8 mouse cellular contexts compared by ENCODE assay signal in the genomic region with DNA sequence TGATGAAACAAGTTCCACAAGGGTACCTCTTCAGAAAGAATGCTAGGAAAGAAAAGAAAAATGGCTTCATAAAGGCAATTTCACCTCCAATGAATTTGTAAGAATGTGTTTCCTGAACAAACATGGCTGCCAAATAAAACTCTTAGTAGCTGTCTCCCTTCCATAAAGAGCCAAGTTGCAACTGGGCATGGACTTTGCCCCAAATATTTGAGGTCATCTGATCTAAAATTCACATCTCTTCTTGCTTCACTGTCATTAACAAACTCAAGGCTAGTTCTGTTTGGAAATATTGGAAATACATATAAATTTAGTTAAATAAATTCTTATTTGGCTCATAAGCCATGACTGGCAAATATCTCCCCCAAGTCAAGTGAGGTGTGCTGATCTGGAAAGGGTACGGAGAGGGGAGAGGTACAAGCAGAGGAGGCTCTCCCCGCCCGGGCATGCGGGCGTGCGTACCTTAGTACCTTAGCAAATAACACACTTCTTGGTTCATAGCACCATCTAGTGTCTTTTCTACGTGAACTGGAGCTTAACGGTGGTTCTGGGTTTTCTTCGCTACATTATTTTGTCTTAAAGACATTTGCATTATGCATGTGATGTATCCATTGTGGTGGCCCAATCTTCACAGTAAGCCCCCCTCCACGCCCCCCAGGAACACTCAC.
A peak's percentile ranks its signal among the peaks of the same experiment; 100 is the strongest.
DNase-seq lines count a peak whose midpoint lies in the region; ATAC-seq and TF ChIP-seq lines count a peak whose summit lies in the region.

No protein-coding gene starts in this region.

- H3K27ac ChIP-seq in heart, embryonic 12.5 days (ENCODE audit: poor library complexity, severe bottlenecking), result no peak overlapping the region
- H3K27ac ChIP-seq in CH12.LX (ENCODE audit: insufficient read depth, low read depth), result peak overlapping the region; percentile 52; the same call in 1 of the 2 replicates
- no peak overlapping the region for H3K27ac ChIP-seq in hindbrain, embryonic 16.5 days (ENCODE audit: low read depth, low read length)
- no peak overlapping the region for H3K27ac ChIP-seq in liver, adult 2 months (replicated peaks; ENCODE audit: insufficient read depth, low read depth, low read length)

- H3K9me3 ChIP-seq in heart, embryonic 12.5 days (replicated peaks), result no peaks in the 10 kb centered on the region
- H3K9me3 ChIP-seq in CH12.LX (replicated peaks; ENCODE audit: low read length), result peaks cover 12% of the 10 kb centered on the region
- 0 out of 2 replicates have a peak, but pooled peaks cover 5% of the 10 kb centered on the region for H3K9me3 ChIP-seq in hindbrain, embryonic 16.5 days (ENCODE audit: control insufficient read depth, low read length)

- 0 out of 2 replicates have a peak overlapping the region, but pooled peaks have one; percentile 20 for H3K9ac ChIP-seq in heart, embryonic 12.5 days
- peak overlapping the region; percentile 77 for H3K9ac ChIP-seq in CH12.LX (ENCODE audit: insufficient read depth, low read depth)
- H3K9ac ChIP-seq in hindbrain, embryonic 16.5 days (ENCODE audit: low read depth, low read length), result no peak overlapping the region; the same call in 1 of the 2 replicates
- H3K9ac ChIP-seq in liver, adult 2 months (ENCODE audit: low read depth, low read length), result no peak overlapping the region

- no peak for ATAC-seq in heart, embryonic 12.5 days (ENCODE audit: insufficient number of reproducible peaks, low FRiP score)
- ATAC-seq in hindbrain, embryonic 16.5 days, result peak; percentile 81
- peak; percentile 46; the same call in 1 of the 2 replicates for ATAC-seq in neutrophil, adult 5-6 weeks (ENCODE audit: extremely low read depth, insufficient number of reproducible peaks, low FRiP score, poor library complexity, severe bottlenecking)

- 48% methylated on average over 10 of the region's 10 CpGs for WGBS in heart, embryonic 12.5 days
- WGBS in hindbrain, embryonic 16.5 days, result 30% methylated on average over 10 of the region's 10 CpGs
- WGBS in liver, adult 2 months, result 14% methylated on average over 10 of the region's 10 CpGs

- H3K27me3 ChIP-seq in heart, embryonic 12.5 days (replicated peaks), result no peaks in the 10 kb centered on the region
- H3K27me3 ChIP-seq in CH12.LX (replicated peaks), result no peaks in the 10 kb centered on the region
- H3K27me3 ChIP-seq in hindbrain, embryonic 16.5 days (replicated peaks; ENCODE audit: control insufficient read depth, insufficient read depth, low read length), result no peaks in the 10 kb centered on the region
- no peaks in the 10 kb centered on the region for H3K27me3 ChIP-seq in liver, adult 2 months (ENCODE audit: control insufficient read depth, insufficient read depth, low read length)

- H3K79me2 ChIP-seq in CH12.LX (replicated peaks; ENCODE audit: control insufficient read depth, extremely low read depth, insufficient read depth, poor library complexity, severe bottlenecking), result no peaks in the 10 kb centered on the region
- H3K79me2 ChIP-seq in liver, adult 2 months (ENCODE audit: control insufficient read depth, insufficient read depth, low read length), result no peaks in the 10 kb centered on the region

- TF ChIP-seq EP300 in CH12.LX (IDR thresholded peaks at IDR 0.05; ENCODE audit: low read length), result no peak

- no peak overlapping the region for H3K4me2 ChIP-seq in heart, embryonic 12.5 days
- peak overlapping the region; percentile 94 for H3K4me2 ChIP-seq in CH12.LX (ENCODE audit: insufficient read depth, low read depth, poor library complexity, severe bottlenecking)
- H3K4me2 ChIP-seq in hindbrain, embryonic 16.5 days (ENCODE audit: low read length), result peak overlapping the region; percentile 18; the same call in 1 of the 2 replicates

- peak; percentile 54; the same call in 1 of the 2 replicates for TF ChIP-seq POLR2A in CH12.LX (IDR thresholded peaks at IDR 0.05; ENCODE audit: low read depth, low read length)
- no peak for TF ChIP-seq POLR2A in liver, adult 2 months (IDR thresholded peaks at IDR 0.05; ENCODE audit: extremely low read depth, insufficient read depth, low read length)

- no peak for DNase-seq in heart, postnatal 25 days (ENCODE audit: low spot score)
- peak; percentile 83 for DNase-seq in CH12.LX (ENCODE audit: extremely low read depth)
- peak; percentile 63 to 69 for DNase-seq in cerebellum, postnatal 10 days
- DNase-seq in liver, adult 2 months (ENCODE audit: extremely low read depth, low read depth, low spot score), result peak; percentile 78
- DNase-seq in yolk sac, embryonic 10.5 days (ENCODE audit: low spot score), result no peak

- in situ Hi-C loops in CH12.LX (cut with MboI; ENCODE audit: low pct_ligation_motif_present, low pct_unique_long_range_greater_than_20kb, low sequenced_read_pairs), result loop anchor here (5.0 to 25.0 kb wide), 5 partner anchors 162 to 580 kb away; a partner anchor contains a TSS

- H3K4me1 ChIP-seq in heart, embryonic 12.5 days (replicated peaks), result peaks cover 20% of the 10 kb centered on the region
- peaks cover 0 to 27% of the 10 kb centered on the region in 2 experiments; a peak in 2 of 4 replicates for H3K4me1 ChIP-seq in CH12.LX (ENCODE audit: control insufficient read depth in 1 of 2, insufficient read depth in 2 of 2)
- no peaks in the 10 kb centered on the region for H3K4me1 ChIP-seq in hindbrain, embryonic 16.5 days (ENCODE audit: control insufficient read depth, insufficient read depth, low read depth, low read length)
- no peaks in the 10 kb centered on the region; the same call in 1 of the 2 replicates for H3K4me1 ChIP-seq in liver, adult 2 months (ENCODE audit: control insufficient read depth, insufficient read depth, low read length)

- peaks cover 36% of the 10 kb centered on the region for H3K36me3 ChIP-seq in heart, embryonic 12.5 days
- no peaks in the 10 kb centered on the region for H3K36me3 ChIP-seq in CH12.LX (replicated peaks in 1 of 2; ENCODE audit: control insufficient read depth in 1 of 2, insufficient read depth in 1 of 2, low read length in 1 of 2)
- H3K36me3 ChIP-seq in hindbrain, embryonic 16.5 days (ENCODE audit: control insufficient read depth, insufficient read depth, low read length), result peaks cover 7% of the 10 kb centered on the region
- H3K36me3 ChIP-seq in liver, adult 2 months (ENCODE audit: control insufficient read depth, insufficient read depth, low read length), result no peaks in the 10 kb centered on the region

- peak; percentile 41 to 98; a peak in 3 of 4 replicates for TF ChIP-seq CTCF in CH12.LX (conservative IDR thresholded peaks at IDR 0.05 in 1 of 2, IDR thresholded peaks at IDR 0.05 in 1 of 2; ENCODE audit: low read depth in 2 of 2, low read length in 2 of 2)
- peak; percentile 73 for TF ChIP-seq CTCF in liver, adult 2 months (IDR thresholded peaks at IDR 0.05; ENCODE audit: low read depth, low read length)

- intact Hi-C loops in heart, postnatal 25 days (cut with DNase I), result loop anchor here (10.0 kb wide), 1 partner anchor 420 kb away; no protein-coding TSS in a partner anchor

- dilution Hi-C loops in CH12.LX (cut with MboI; ENCODE audit: extremely low pct_ligation_motif_present, extremely low pct_unique_long_range_greater_than_20kb, low sequenced_read_pairs), result loop anchor here (25.0 kb wide), 1 partner anchor 162 kb away; a partner anchor contains a TSS

- TF ChIP-seq RAD21 in CH12.LX (IDR thresholded peaks at IDR 0.05; ENCODE audit: low read depth, low read length), result no peak; the same call in none of the 2 replicates

- H3K4me3 ChIP-seq in heart, embryonic 12.5 days, result no peak overlapping the region
- H3K4me3 ChIP-seq in CH12.LX (replicated peaks in 1 of 3; ENCODE audit: low read depth in 2 of 3, low read length in 2 of 3, poor library complexity in 1 of 3), result peak overlapping the region in 2 of 3 experiments; percentile 14 to 31
- H3K4me3 ChIP-seq in hindbrain, embryonic 16.5 days (ENCODE audit: low read length), result no peak overlapping the region
- H3K4me3 ChIP-seq in liver, adult 2 months (ENCODE audit: insufficient read depth, low read depth, low read length), result no peak overlapping the region

TF ChIP-seq in CH12.LX, 34 proteins besides CTCF, POLR2A, EP300 and RAD21 (continues in another document):
- peak; percentile 51 for TF ChIP-seq IRF4 (IDR thresholded peaks at IDR 0.05; ENCODE audit: low read depth, low read length)
- peak; percentile 63; the same call in 1 of the 2 replicates for TF ChIP-seq ZMIZ1 (IDR thresholded peaks at IDR 0.05; ENCODE audit: low read depth, low read length)
- TF ChIP-seq RCOR1 (conservative IDR thresholded peaks at IDR 0.05; ENCODE audit: low read depth, low read length), result no peak
- TF ChIP-seq NELFE (IDR thresholded peaks at IDR 0.05; ENCODE audit: low read depth, low read length), result peak; percentile 51; the same call in 1 of the 2 replicates
- TF ChIP-seq MAFK (IDR thresholded peaks at IDR 0.05; ENCODE audit: insufficient replicate concordance, low read length), result no peak
- TF ChIP-seq SIN3A (IDR thresholded peaks at IDR 0.05; ENCODE audit: low read length), result peak; percentile 34; the same call in 1 of the 2 replicates
- TF ChIP-seq CHD2 (IDR thresholded peaks at IDR 0.05; ENCODE audit: low read length), result peak; percentile 47; the same call in 1 of the 2 replicates
- no peak for TF ChIP-seq POLR2AphosphoS2 (IDR thresholded peaks at IDR 0.05; ENCODE audit: low read depth, low read length)
- TF ChIP-seq PAX5 (IDR thresholded peaks at IDR 0.05; ENCODE audit: low read length), result no peak
- peak; percentile 27; the same call in 1 of the 2 replicates for TF ChIP-seq ZNF384 (IDR thresholded peaks at IDR 0.05; ENCODE audit: low read depth, low read length)
- TF ChIP-seq MAZ (IDR thresholded peaks at IDR 0.05; ENCODE audit: low read depth, low read length), result no peak
- TF ChIP-seq ELF1 (IDR thresholded peaks at IDR 0.05; ENCODE audit: low read depth, low read length), result no peak
- no peak for TF ChIP-seq USF2 (conservative IDR thresholded peaks at IDR 0.05; ENCODE audit: low read depth, low read length)
- peak; percentile 64 for TF ChIP-seq JUND (conservative IDR thresholded peaks at IDR 0.05; ENCODE audit: low read depth, low read length)
- TF ChIP-seq NRF1 (IDR thresholded peaks at IDR 0.05; ENCODE audit: low read depth, low read length), result peak; percentile 74
- peak; percentile 89 for TF ChIP-seq MYC (IDR thresholded peaks at IDR 0.05; ENCODE audit: low read depth, low read length)
- peak; percentile 14; the same call in 1 of the 2 replicates for TF ChIP-seq JUN (IDR thresholded peaks at IDR 0.05; ENCODE audit: insufficient read depth, low read depth, low read length)
- TF ChIP-seq GABPA (IDR thresholded peaks at IDR 0.05; ENCODE audit: insufficient replicate concordance, low read depth, low read length), result no peak
- peak; percentile 54; the same call in 1 of the 2 replicates for TF ChIP-seq TBP (conservative IDR thresholded peaks at IDR 0.05; ENCODE audit: low read depth, low read length)
- TF ChIP-seq TCF12 (IDR thresholded peaks at IDR 0.05; ENCODE audit: low read depth, low read length), result no peak
- TF ChIP-seq BHLHE40 (IDR thresholded peaks at IDR 0.05; ENCODE audit: low read depth, low read length), result peak; percentile 63
- TF ChIP-seq KAT2A (IDR thresholded peaks at IDR 0.05; ENCODE audit: insufficient replicate concordance, low read length), result 0 out of 2 replicates have a peak, but pooled peaks have one; percentile 45

Comparison
In these comparisons a context has a peak if more than half of its experiments do, and no peak if none do; other contexts are left out.
1. H3K4me3 ChIP-seq: peak in CH12.LX (2 of 3); none in heart, embryonic 12.5 days (single experiment), hindbrain, embryonic 16.5 days (single experiment) and liver, adult 2 months (single experiment).
2. H3K9ac ChIP-seq: peak in heart, embryonic 12.5 days (single experiment) and CH12.LX (single experiment); none in hindbrain, embryonic 16.5 days (single experiment) and liver, adult 2 months (single experiment).
3. DNase-seq: peak in CH12.LX (single experiment), cerebellum, postnatal 10 days (2 of 2) and liver, adult 2 months (single experiment); none in heart, postnatal 25 days (single experiment) and yolk sac, embryonic 10.5 days (single experiment).